Mouse (Mus musculus): ENCODE measurements at regions not wholly inside any gene's neighbourhood (a gene's known extent, or its start where the extent isn't known, plus 50 kb on each side); places are given as distances from the start of the nearest gene placed in this dataset.

GRCm38 (mm10) chr5:63444407-63444806, 204.5 kb upstream of the Nwd2 start:
- no peak overlapping the region for H3K4me3 ChIP-seq
- H3K36me3 ChIP-seq (ENCODE audit: control insufficient read depth, insufficient read depth), result no peaks in the 10 kb centered on the region
- no peak overlapping the region for H3ac ChIP-seq (ENCODE audit: control insufficient read depth, insufficient read length)
- H3K4me2 ChIP-seq (ENCODE audit: low read depth), result no peak overlapping the region
- H3K79me2 ChIP-seq (ENCODE audit: control insufficient read depth, insufficient read depth), result no peaks in the 10 kb centered on the region
- H3K27me3 ChIP-seq (ENCODE audit: control insufficient read depth, insufficient read depth, insufficient read length), result no peaks in the 10 kb centered on the region
- TF ChIP-seq MYOG (IDR thresholded peaks at IDR 0.05; ENCODE audit: control insufficient read depth in 1 of 3, insufficient read depth in 1 of 3, insufficient read length in 2 of 3, low read depth in 2 of 3) (no peak), POLR2AphosphoS2 (IDR thresholded peaks at IDR 0.05; ENCODE audit: insufficient read length, low read depth) (no peak), TCF12 (IDR thresholded peaks at IDR 0.05; ENCODE audit: insufficient read depth, poor library complexity, severe bottlenecking) (no peak), REST (IDR thresholded peaks at IDR 0.05; ENCODE audit: insufficient read depth, insufficient read length) (no peak), TCF3 (IDR thresholded peaks at IDR 0.05; ENCODE audit: insufficient read length, low read depth) (no peak)

- no peak overlapping the region for H3K4me3 ChIP-seq
- H3K27me3 ChIP-seq (ENCODE audit: control insufficient read depth, insufficient read depth, insufficient read length), result no peaks in the 10 kb centered on the region
- no peaks in the 10 kb centered on the region for H3K36me3 ChIP-seq (ENCODE audit: control insufficient read depth, insufficient read depth)
- H3K79me2 ChIP-seq (ENCODE audit: control insufficient read depth, insufficient read depth), result no peaks in the 10 kb centered on the region
- TF ChIP-seq CEBPB (IDR thresholded peaks at IDR 0.05; ENCODE audit: insufficient read depth, poor library complexity, severe bottlenecking), result no peak
- no peak for TF ChIP-seq TCF12 (IDR thresholded peaks at IDR 0.05; ENCODE audit: insufficient read depth, poor library complexity, severe bottlenecking)
- TF ChIP-seq SRF (IDR thresholded peaks at IDR 0.05; ENCODE audit: control insufficient read depth, insufficient read length, low read depth), result no peak
- TF ChIP-seq USF1 (IDR thresholded peaks at IDR 0.05; ENCODE audit: low read depth), result no peak
- no peak for TF ChIP-seq MYOD1 (IDR thresholded peaks at IDR 0.05; ENCODE audit: control insufficient read depth in 1 of 3, insufficient read length in 2 of 3, low read depth in 2 of 3)
- no peak for TF ChIP-seq MYOG (IDR thresholded peaks at IDR 0.05; ENCODE audit: control insufficient read depth in 1 of 3, insufficient read depth in 1 of 3, insufficient read length in 2 of 3, low read depth in 2 of 3)
- no peak for TF ChIP-seq POLR2AphosphoS2 (IDR thresholded peaks at IDR 0.05; ENCODE audit: insufficient read length, low read depth)
- no peak for TF ChIP-seq TCF3 (IDR thresholded peaks at IDR 0.05; ENCODE audit: insufficient read length, low read depth)
- no peak for TF ChIP-seq E2F4 (IDR thresholded peaks at IDR 0.05; ENCODE audit: insufficient read depth)
- no peak for TF ChIP-seq MAX (IDR thresholded peaks at IDR 0.05; ENCODE audit: low read depth)
- no peak for TF ChIP-seq REST (IDR thresholded peaks at IDR 0.05; ENCODE audit: insufficient read depth, insufficient read length)
- no peak overlapping the region for H3ac ChIP-seq (ENCODE audit: control insufficient read depth, insufficient read length)
- no peak overlapping the region for H3K4me2 ChIP-seq (ENCODE audit: low read depth)
Observed at GRCm38 (mm10) chr5:63445171-63445570, 203.7 kb upstream of the Nwd2 start.

GRCm38 (mm10) chr5:63468526-63469268, 180.2 kb upstream of the Nwd2 start:
- Histone ChIP-seq H3K79me2 (ENCODE audit: control insufficient read depth, insufficient read depth) (no peaks in the 10 kb centered on the region), H3K27me3 (ENCODE audit: control insufficient read depth, insufficient read depth, insufficient read length) (no peaks in the 10 kb centered on the region), H3K36me3 (ENCODE audit: control insufficient read depth, insufficient read depth) (no peaks in the 10 kb centered on the region), H3K4me3 (no peak overlapping the region), H3ac (ENCODE audit: control insufficient read depth, insufficient read length) (no peak overlapping the region), H3K4me2 (ENCODE audit: low read depth) (no peak overlapping the region)
- TF ChIP-seq POLR2A (IDR thresholded peaks at IDR 0.05; ENCODE audit: insufficient read length, low read depth) (no peak), USF1 (IDR thresholded peaks at IDR 0.05; ENCODE audit: low read depth) (no peak), MYOG (IDR thresholded peaks at IDR 0.05; ENCODE audit: control insufficient read depth in 1 of 3, insufficient read depth in 1 of 3, insufficient read length in 2 of 3, low read depth in 2 of 3) (no peak), REST (IDR thresholded peaks at IDR 0.05; ENCODE audit: insufficient read depth, insufficient read length) (no peak), POLR2AphosphoS2 (IDR thresholded peaks at IDR 0.05; ENCODE audit: insufficient read length, low read depth) (no peak), MAX (IDR thresholded peaks at IDR 0.05; ENCODE audit: low read depth) (no peak), TCF3 (IDR thresholded peaks at IDR 0.05; ENCODE audit: insufficient read length, low read depth) (no peak), TCF12 (IDR thresholded peaks at IDR 0.05; ENCODE audit: insufficient read depth, poor library complexity, severe bottlenecking) (no peak), E2F4 (IDR thresholded peaks at IDR 0.05; ENCODE audit: insufficient read depth) (no peak), CEBPB (IDR thresholded peaks at IDR 0.05; ENCODE audit: insufficient read depth, poor library complexity, severe bottlenecking) (no peak), MYOD1 (IDR thresholded peaks at IDR 0.05; ENCODE audit: control insufficient read depth in 1 of 3, insufficient read length in 2 of 3, low read depth in 2 of 3) (no peak)

- no peak overlapping the region for H3ac ChIP-seq (ENCODE audit: control insufficient read depth, insufficient read length)
- no peaks in the 10 kb centered on the region for H3K27me3 ChIP-seq (ENCODE audit: control insufficient read depth, insufficient read depth, insufficient read length)
- H3K4me2 ChIP-seq (ENCODE audit: low read depth), result no peak overlapping the region
- no peaks in the 10 kb centered on the region for H3K79me2 ChIP-seq (ENCODE audit: control insufficient read depth, insufficient read depth)
- H3K4me3 ChIP-seq, result no peak overlapping the region
- TF ChIP-seq SRF (IDR thresholded peaks at IDR 0.05; ENCODE audit: control insufficient read depth, insufficient read length, low read depth) (no peak), MYOG (IDR thresholded peaks at IDR 0.05; ENCODE audit: control insufficient read depth in 1 of 3, insufficient read depth in 1 of 3, insufficient read length in 2 of 3, low read depth in 2 of 3) (no peak), MYOD1 (IDR thresholded peaks at IDR 0.05; ENCODE audit: control insufficient read depth in 1 of 3, insufficient read length in 2 of 3, low read depth in 2 of 3) (no peak), CEBPB (IDR thresholded peaks at IDR 0.05; ENCODE audit: insufficient read depth, poor library complexity, severe bottlenecking) (no peak), USF1 (IDR thresholded peaks at IDR 0.05; ENCODE audit: low read depth) (no peak), TCF12 (IDR thresholded peaks at IDR 0.05; ENCODE audit: insufficient read depth, poor library complexity, severe bottlenecking) (no peak), E2F4 (IDR thresholded peaks at IDR 0.05; ENCODE audit: insufficient read depth) (no peak), MAX (IDR thresholded peaks at IDR 0.05; ENCODE audit: low read depth) (no peak), POLR2A (IDR thresholded peaks at IDR 0.05; ENCODE audit: insufficient read length, low read depth) (no peak), TCF3 (IDR thresholded peaks at IDR 0.05; ENCODE audit: insufficient read length, low read depth) (no peak), POLR2AphosphoS2 (IDR thresholded peaks at IDR 0.05; ENCODE audit: insufficient read length, low read depth) (no peak)
- no peaks in the 10 kb centered on the region for H3K36me3 ChIP-seq (ENCODE audit: control insufficient read depth, insufficient read depth)
Observed at GRCm38 (mm10) chr5:63469701-63470100, 179.2 kb upstream of the Nwd2 start.
